Mouse (Mus musculus) kidney, postnatal 0 days (tissue): ENCODE data around the gene Zp3r. TPM values are rescaled to one million over a fixed set of nuclear protein-coding genes. Genes with fewer than 3 reads are reported as not detected.

Experiments used
- ATAC-seq: fragments of 200-750 bp; cut with Nextera tagmentation; replicated peaks from 2 replicates; pipeline ENCODE4 v1.8.0; 2017; ENCODE audit warnings: low read depth, moderate number of reproducible peaks, moderate TSS enrichment, moderate library complexity; ENCODE audit not compliant: low FRiP score
- DNase-seq: peaks from one replicate; pipeline ENCODE4 v3.0.0-alpha.2; 2016; ENCODE audit warnings: low spot score
- H3K27ac ChIP-seq: fragments of 300-500 bp; sonication (generic); 2 replicates; pipeline ENCODE4 v1.5.1; 2014; ENCODE audit warnings: mild to moderate bottlenecking
- H3K27me3 ChIP-seq: fragments of 300-500 bp; sonication (generic); 2 replicates; pipeline ENCODE4 v1.6.1; 2014; ENCODE audit warnings: low read length, mixed read lengths; ENCODE audit not compliant: insufficient read depth
- H3K36me3 ChIP-seq: fragments of 300-500 bp; sonication (generic); 2 replicates; pipeline ENCODE4 v1.6.1; 2014; ENCODE audit warnings: low read length, mixed read lengths; ENCODE audit not compliant: insufficient read depth
- H3K4me1 ChIP-seq: fragments of 300-500 bp; sonication (generic); replicated peaks from 2 replicates; pipeline ENCODE4 v1.6.1; 2014; ENCODE audit warnings: antibody characterized with exemption, low read length, mixed read lengths; ENCODE audit not compliant: insufficient read depth
- H3K4me2 ChIP-seq: fragments of 300-500 bp; sonication (generic); 2 replicates; pipeline ENCODE4 v1.6.1; 2014; ENCODE audit warnings: mild to moderate bottlenecking, low read length, moderate library complexity, mixed read lengths
- H3K4me3 ChIP-seq: fragments of 300-500 bp; sonication (generic); replicated peaks from 2 replicates; pipeline ENCODE4 v1.5.1; 2014; ENCODE audit warnings: low read depth, low read length
- H3K9ac ChIP-seq: fragments of 300-500 bp; sonication (generic); 2 replicates; pipeline ENCODE4 v1.6.1; 2014; ENCODE audit warnings: low read depth, low read length
- H3K9me3 ChIP-seq: fragments of 300-500 bp; sonication (generic); replicated peaks from 2 replicates; pipeline ENCODE4 v1.6.1; 2016; ENCODE audit warnings: low read length, inconsistent platforms, mixed read lengths
- CTCF ChIP-seq: IDR thresholded peaks from 2 replicates; pipeline ENCODE4 v1.5.1; 2016; ENCODE audit warnings: antibody characterized with exemption, low read depth, mild to moderate bottlenecking, moderate library complexity
- WGBS: fragments of 180-500 bp; shearing (Covaris S2); extraction: QIAGEN DNeasy Blood & Tissue Kit; methylation state at CpG from one replicate; pipeline ENCODE4 v1.1.7; 2014; 5-methylcytosine and 5-hydroxymethylcytosine counted together
- polyA plus RNA-seq: library from polyadenylated mRNA; unstranded; fragments of >200 nt; fragmentation: Nextera tagmentation; extraction: Ambion mirVana; gene quantifications from 2 replicates; pipeline ENCODE4 v1.2.1, GENCODE M21; 2015

The Zp3r gene
- polyA plus RNA-seq, 1 experiment from 2014 or later: not detected

DNA sequence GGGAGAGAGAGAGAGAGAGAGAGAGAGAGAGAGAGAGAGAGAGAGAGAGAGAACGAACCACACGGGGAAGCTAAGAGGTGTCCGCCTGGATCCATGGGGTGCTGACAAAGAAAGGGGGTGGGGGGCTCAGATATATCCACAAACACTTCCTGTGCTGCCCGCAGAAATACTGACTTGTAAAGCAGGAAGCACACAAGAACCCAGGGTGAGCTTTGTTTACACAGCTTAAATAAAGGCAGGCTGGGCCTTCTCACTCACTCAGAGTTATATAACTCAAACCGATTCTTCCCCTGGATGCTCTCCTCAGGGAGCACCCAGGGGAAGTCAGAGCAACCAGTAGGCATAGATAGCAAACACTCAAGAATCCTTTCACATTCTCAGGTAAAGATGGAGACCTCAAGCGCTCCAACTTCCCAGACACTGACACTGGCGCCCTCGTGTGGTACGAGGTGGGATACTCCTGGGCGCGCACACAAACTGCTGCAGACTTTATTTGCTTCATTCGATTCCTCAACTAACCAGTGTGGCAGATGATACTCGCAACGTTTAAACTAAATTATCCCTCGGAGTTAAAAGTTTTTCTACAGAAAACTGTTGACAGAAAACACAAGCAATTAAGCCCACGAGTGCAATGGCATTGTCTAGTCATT is 4.5 kb upstream of the Zp3r start:
- peak; percentile 85 for TF ChIP-seq CTCF
- Histone ChIP-seq H3K4me2 (no peak overlapping the region), H3K36me3 (no peaks in the 10 kb centered on the region), H3K4me3 (no peak overlapping the region), H3K27ac (no peak overlapping the region), H3K4me1 (no peaks in the 10 kb centered on the region), H3K9ac (no peak overlapping the region), H3K9me3 (no peaks in the 10 kb centered on the region), H3K27me3 (no peaks in the 10 kb centered on the region)
- 31% methylated on average over 16 of the region's 16 CpGs for WGBS
- ATAC-seq: peak; percentile 52; the same call in 1 of the 2 replicates
- peak; percentile 68 for DNase-seq

DNA sequence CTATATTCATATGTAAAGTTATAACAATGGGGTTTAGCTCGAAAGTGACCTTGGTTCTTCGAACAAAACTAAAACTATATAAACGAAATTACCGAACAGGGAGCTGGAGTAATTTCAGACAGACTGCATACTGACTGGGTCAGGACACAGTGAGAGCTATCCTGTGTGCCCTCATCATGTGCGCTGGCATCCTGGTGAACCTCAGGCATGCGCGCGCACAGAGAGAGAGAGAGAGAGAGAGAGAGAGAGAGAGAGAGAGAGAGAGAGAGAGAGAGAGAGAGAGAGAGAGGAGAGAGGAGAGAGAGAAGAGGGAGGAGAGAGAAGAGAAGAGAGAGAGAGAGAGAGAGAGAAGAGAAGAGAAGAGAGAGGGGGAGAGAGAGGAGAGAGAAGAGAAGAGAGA is 3.9 kb upstream of the Zp3r start:
- Histone ChIP-seq H3K4me1 (no peaks in the 10 kb centered on the region), H3K9me3 (no peaks in the 10 kb centered on the region), H3K27me3 (no peaks in the 10 kb centered on the region), H3K27ac (no peak overlapping the region), H3K36me3 (no peaks in the 10 kb centered on the region), H3K4me3 (no peak overlapping the region), H3K9ac (no peak overlapping the region), H3K4me2 (no peak overlapping the region)
- DNase-seq: no peak
- WGBS: 92% methylated on average over 8 of the region's 8 CpGs
- TF ChIP-seq CTCF: no peak
- ATAC-seq: no peak

DNA sequence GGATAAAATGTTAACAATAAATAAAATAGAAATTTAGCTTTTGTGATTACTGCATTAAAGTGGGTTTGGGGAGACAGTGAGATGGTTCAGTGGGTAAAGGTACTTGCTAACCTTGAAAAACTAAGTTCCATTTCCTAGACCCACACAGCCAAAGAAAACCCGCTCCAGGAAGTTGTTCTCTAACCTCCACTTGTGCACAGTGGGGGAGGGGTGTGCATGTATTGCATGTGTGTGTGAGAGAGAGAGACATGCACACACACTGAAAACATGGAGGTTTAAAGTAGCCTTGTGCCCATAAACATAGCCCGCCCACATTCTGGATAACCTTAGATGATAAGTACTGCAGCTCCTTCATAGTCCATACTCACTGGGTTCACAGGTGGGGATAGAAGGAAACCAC is 33.1 kb downstream of the Zp3r start:
- Histone ChIP-seq H3K4me3 (no peak overlapping the region), H3K4me2 (no peak overlapping the region), H3K9me3 (no peaks in the 10 kb centered on the region), H3K4me1 (no peaks in the 10 kb centered on the region), H3K27ac (no peak overlapping the region), H3K9ac (no peak overlapping the region), H3K27me3 (no peaks in the 10 kb centered on the region), H3K36me3 (no peaks in the 10 kb centered on the region)
- ATAC-seq: no peak
- no peak for DNase-seq
- 94% methylated on average over 2 of the region's 2 CpGs for WGBS
- no peak for TF ChIP-seq CTCF

DNA sequence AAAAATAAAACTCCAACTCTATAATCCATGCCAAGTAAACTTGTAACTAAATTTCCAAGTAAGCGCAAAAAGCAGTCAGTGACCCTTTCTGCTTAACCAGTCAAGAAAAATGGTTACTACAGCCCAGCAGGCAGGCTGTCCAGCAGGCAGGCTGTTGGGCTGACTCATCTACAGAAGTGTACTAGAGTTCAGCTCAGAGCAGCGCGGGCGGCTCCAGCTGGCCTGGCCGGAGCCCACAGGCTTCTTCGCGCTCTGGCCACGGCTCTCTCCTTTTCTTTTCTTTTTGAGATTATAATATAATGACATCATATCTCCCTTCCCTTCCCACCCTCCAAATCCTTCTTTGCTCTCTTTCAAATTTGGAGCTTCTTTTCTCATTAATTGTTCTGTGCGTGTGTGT is 40.8 kb downstream of the Zp3r start:
- DNase-seq (peak; percentile 12), ATAC-seq (no peak)
- Histone ChIP-seq H3K36me3 (no peaks in the 10 kb centered on the region), H3K4me3 (no peak overlapping the region), H3K9me3 (no peaks in the 10 kb centered on the region), H3K9ac (no peak overlapping the region), H3K4me2 (no peak overlapping the region), H3K27me3 (no peaks in the 10 kb centered on the region), H3K27ac (no peak overlapping the region), H3K4me1 (no peaks in the 10 kb centered on the region)
- 81% methylated on average over 9 of the region's 9 CpGs for WGBS
- no peak for TF ChIP-seq CTCF

DNA sequence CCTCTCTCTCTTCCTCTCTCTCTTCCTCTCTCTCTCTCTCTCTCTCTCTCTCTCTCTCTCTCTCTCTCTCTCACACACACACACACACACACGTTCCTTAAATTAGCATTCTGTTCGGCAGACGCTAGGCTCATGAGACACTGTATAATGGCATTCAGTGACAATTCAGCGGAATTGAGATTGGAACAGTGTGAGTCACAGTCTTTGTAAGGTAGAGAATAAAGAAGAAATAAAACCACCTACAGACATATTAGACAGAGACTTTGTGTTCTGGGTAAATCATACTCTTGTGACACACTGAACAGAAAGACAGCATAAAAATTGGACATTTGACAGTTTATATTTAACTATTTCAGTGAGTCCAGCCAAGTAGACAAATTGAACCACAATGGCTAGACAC is 53.0 kb downstream of the Zp3r start:
- no peaks in the 10 kb centered on the region for H3K27me3 ChIP-seq
- H3K9ac ChIP-seq: no peak overlapping the region
- H3K4me1 ChIP-seq: no peaks in the 10 kb centered on the region
- DNase-seq (no peak), ATAC-seq (no peak)
- H3K9me3 ChIP-seq: no peaks in the 10 kb centered on the region
- no peak overlapping the region for H3K27ac ChIP-seq
- 76% methylated on average over 4 of the region's 4 CpGs for WGBS
- no peak overlapping the region for H3K4me3 ChIP-seq
- no peak for TF ChIP-seq CTCF
- no peaks in the 10 kb centered on the region for H3K36me3 ChIP-seq
- H3K4me2 ChIP-seq: no peak overlapping the region

DNA sequence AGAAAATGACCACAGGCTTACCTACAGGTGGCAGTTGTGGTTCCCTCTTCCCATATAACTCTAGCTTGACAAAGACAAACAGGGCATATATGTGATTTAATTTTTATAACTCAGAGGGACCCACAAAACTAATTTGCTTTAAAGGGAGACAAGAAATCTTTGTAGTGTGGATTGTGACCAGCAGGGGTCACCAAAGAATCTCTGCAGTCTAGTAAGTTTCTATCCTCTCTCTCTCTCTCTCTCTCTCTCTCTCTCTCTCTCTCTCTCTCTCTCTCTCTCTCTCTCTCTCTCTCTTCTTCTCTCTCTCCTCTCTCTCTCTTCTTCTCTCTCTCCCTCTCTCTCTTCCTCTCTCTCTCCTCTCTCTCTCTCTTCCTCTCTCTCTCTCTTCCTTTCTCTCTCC is 53.5 kb downstream of the Zp3r start:
- Histone ChIP-seq H3K4me3 (no peak overlapping the region), H3K4me1 (no peaks in the 10 kb centered on the region), H3K36me3 (no peaks in the 10 kb centered on the region), H3K9me3 (no peaks in the 10 kb centered on the region), H3K27ac (no peak overlapping the region), H3K9ac (no peak overlapping the region), H3K27me3 (no peaks in the 10 kb centered on the region), H3K4me2 (no peak overlapping the region)
- peak; percentile 64 for TF ChIP-seq CTCF
- DNase-seq: peak; percentile 44
- no peak for ATAC-seq
